Mouse (Mus musculus): ENCODE measurements around the gene Mboat1.

DNA sequence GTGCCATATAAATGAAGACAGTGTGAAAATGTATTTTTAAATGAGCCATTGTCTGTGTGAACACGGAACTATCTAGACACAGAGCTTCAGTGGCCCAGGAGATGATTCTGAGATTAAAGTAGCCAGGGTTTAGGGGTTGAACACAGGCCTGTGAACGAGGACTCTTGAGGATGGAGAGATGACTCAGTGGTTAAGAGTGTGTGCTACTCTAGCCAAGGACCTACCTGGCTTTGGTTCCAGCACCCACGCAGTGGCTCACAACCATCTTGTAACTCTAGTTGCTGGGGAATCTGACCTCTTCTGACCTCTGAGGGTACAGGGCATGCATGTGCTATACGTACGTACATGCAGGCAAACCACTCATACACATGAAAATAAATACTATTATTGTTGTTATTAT lies 3.9 kb downstream of the Mboat1 start:
- TF ChIP-seq CTCF (IDR thresholded peaks at IDR 0.05; ENCODE audit: low read depth) (no peak), EP300 (IDR thresholded peaks at IDR 0.05; ENCODE audit: low read depth) (no peak)
